Mouse (Mus musculus): ENCODE measurements around the gene Fxyd7. TPM values are rescaled to one million over a fixed set of nuclear protein-coding genes. Genes with fewer than 3 reads are reported as not detected.

The Fxyd7 gene
- 2.0 and 2.2 TPM in 2 replicates for polyA plus RNA-seq (2015; fragmentation: Nextera tagmentation; extraction: Ambion mirVana)

DNA sequence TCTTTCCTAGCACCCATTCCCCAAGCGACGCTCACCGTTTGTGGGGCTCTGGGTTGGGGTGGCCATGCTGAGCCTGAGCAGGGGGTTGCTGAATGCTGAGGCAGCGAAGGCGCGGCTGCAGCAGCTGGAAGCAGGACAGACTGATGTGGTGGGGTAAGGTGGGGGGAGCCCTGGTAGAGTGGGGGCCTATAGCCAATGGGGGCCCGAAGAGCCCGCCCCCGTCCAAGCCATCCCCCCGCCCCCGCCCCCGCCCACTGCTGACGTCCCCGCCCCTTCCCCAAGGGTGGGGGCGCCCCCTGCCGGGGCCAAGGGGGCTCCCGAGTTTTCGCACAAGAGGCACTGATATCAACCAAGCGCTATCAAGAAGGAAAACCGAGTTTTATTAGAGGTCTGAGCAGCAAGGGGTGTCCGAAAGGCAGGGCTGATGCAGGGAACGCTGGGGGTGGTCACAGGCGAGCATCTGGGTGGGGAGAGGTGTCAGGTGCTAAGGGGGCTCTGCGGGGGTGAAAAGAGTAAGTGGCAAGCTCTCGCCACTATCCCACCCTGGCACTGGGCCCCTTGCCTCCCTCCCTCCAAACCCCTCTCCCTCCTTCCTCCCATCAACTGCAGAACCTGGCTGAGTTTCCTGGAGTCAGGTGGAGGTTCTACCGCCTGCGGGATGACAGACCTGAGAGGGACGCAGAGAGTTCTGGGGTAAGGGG lies at the start of gene Fxyd7:
Fxyd7 (minus strand) TSS at position 147 of the 701 bp plus-strand sequence.

DNA sequence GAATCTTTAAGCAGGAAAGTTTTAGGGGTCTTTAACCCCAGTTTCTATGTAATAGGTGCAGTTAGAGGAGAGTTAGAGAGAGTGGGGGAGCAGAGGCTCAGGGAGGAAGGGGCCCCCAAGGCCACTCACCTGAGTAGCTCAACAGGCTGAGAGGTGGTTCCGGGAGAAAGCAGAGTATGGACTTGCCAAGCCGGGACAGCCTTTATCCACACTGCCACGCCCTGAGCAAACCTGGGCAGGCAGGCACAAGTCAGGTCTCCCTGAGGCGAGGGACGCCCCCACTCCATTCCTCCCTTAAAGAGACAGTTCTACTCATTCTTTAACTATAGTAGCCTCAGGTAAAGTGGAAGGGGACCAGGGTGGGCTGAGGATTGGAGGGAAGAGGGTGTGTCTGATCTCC lies 25.2 kb upstream of the Fxyd7 start, which contains the start of gene Fxyd3:
Fxyd3 (minus strand) TSS at position 213 of the 400 bp plus-strand sequence.

GRCm38 (mm10) chr7:31059108-31059507 lies 7.8 kb upstream of the Fxyd7 start, which contains the start of gene Lgi4:
TSS of gene Lgi4 (plus strand) at chr7:31059342.

GRCm38 (mm10) chr7:31057071-31057470 lies 5.8 kb upstream of the Fxyd7 start, which contains the start of gene Fxyd1:
TSS of gene Fxyd1 (minus strand) at chr7:31057199.

DNA sequence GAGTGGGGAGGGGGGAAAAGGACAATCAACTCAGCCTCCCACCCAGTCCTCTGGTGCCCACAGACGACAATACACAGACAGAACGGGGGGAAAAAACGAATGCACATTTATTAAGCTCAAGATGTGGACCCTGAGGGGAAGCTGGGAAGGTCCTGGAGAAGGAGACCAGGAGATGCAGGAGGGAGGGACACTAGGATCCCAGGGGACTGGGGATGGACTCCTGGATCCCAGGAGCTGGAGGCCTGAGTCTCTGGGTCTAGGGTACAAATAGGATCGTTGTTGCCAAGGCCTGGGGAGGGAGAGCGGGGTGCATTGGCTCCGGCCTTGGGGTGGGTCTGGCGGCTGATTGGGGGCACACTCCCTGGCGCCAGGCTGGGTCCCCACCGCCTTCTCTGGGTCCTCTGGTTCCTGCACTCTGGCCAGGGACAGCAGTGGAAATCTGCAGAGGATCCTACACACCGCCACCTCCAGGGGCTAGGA lies 8.8 kb downstream of the Fxyd7 start, which contains the start of gene Fxyd5:
Fxyd5 (minus strand) TSS at position 51 of the 480 bp plus-strand sequence.

Small RNAs within 50 kb of the gene (microRNA-seq; reads per million reads assigned to microRNA genes)
- gene Mir7050, result not detected

Other genes starting within 250 kb of the Fxyd7 start
- not detected in 2 replicates for gene Ffar2, start 227.7 kb downstream of the Fxyd7 start, polyA plus RNA-seq (2015; fragmentation: Nextera tagmentation; extraction: Ambion mirVana)
- gene Ffar3, start 195.3 kb downstream of the Fxyd7 start, polyA plus RNA-seq (2015; fragmentation: Nextera tagmentation; extraction: Ambion mirVana), result not detected in 2 replicates
- gene Ffar1, start 189.9 kb downstream of the Fxyd7 start, polyA plus RNA-seq (2015; fragmentation: Nextera tagmentation; extraction: Ambion mirVana), result not detected in 2 replicates
- gene Cd22, start 171.1 kb downstream of the Fxyd7 start, polyA plus RNA-seq (2015; fragmentation: Nextera tagmentation; extraction: Ambion mirVana), result 0.11 TPM in 1 of 2 replicates, not detected in the other
- gene Mag, start 136.6 kb downstream of the Fxyd7 start, polyA plus RNA-seq (2015; fragmentation: Nextera tagmentation; extraction: Ambion mirVana), result 0.31 and 0.47 TPM in 2 replicates
- not detected in 2 replicates for gene Hamp2, start 126.8 kb downstream of the Fxyd7 start, polyA plus RNA-seq (2015; fragmentation: Nextera tagmentation; extraction: Ambion mirVana)
- gene Hamp, start 107.4 kb downstream of the Fxyd7 start, polyA plus RNA-seq (2015; fragmentation: Nextera tagmentation; extraction: Ambion mirVana), result not detected in 2 replicates
- gene Usf2, start 94.7 kb downstream of the Fxyd7 start, polyA plus RNA-seq (2015; fragmentation: Nextera tagmentation; extraction: Ambion mirVana), result 10.2 and 11.0 TPM in 2 replicates
- 43.7 and 44.9 TPM in 2 replicates for gene Lsr, start 78.0 kb downstream of the Fxyd7 start, polyA plus RNA-seq (2015; fragmentation: Nextera tagmentation; extraction: Ambion mirVana)
- gene Fam187b, start 77.7 kb downstream of the Fxyd7 start, polyA plus RNA-seq (2015; fragmentation: Nextera tagmentation; extraction: Ambion mirVana), result 4.2 and 4.5 TPM in 2 replicates
- gene Fxyd5, start 9.0 kb downstream of the Fxyd7 start, polyA plus RNA-seq (2015; fragmentation: Nextera tagmentation; extraction: Ambion mirVana), result 78.3 and 150 TPM in 2 replicates
- gene Fxyd1, start 5.7 kb upstream of the Fxyd7 start, polyA plus RNA-seq (2015; fragmentation: Nextera tagmentation; extraction: Ambion mirVana), result 610 and 619 TPM in 2 replicates
- 0.72 and 1.1 TPM in 2 replicates for gene Lgi4, start 7.9 kb upstream of the Fxyd7 start, polyA plus RNA-seq (2015; fragmentation: Nextera tagmentation; extraction: Ambion mirVana)
- 300 and 316 TPM in 2 replicates for gene Fxyd3, start 25.2 kb upstream of the Fxyd7 start, polyA plus RNA-seq (2015; fragmentation: Nextera tagmentation; extraction: Ambion mirVana)
- 0.76 and 1.3 TPM in 2 replicates for gene Hpn, start 63.8 kb upstream of the Fxyd7 start, polyA plus RNA-seq (2015; fragmentation: Nextera tagmentation; extraction: Ambion mirVana)
- gene Scn1b, start 75.5 kb upstream of the Fxyd7 start, polyA plus RNA-seq (2015; fragmentation: Nextera tagmentation; extraction: Ambion mirVana), result 9.4 and 10.4 TPM in 2 replicates
- gene Gramd1a, start 104.4 kb upstream of the Fxyd7 start, polyA plus RNA-seq (2015; fragmentation: Nextera tagmentation; extraction: Ambion mirVana), result 30.1 and 32.6 TPM in 2 replicates
- not detected in 2 replicates for gene Scgb2b2, start 239.0 kb upstream of the Fxyd7 start, polyA plus RNA-seq (2015; fragmentation: Nextera tagmentation; extraction: Ambion mirVana)
- gene Scgb1b2, start 240.4 kb upstream of the Fxyd7 start, polyA plus RNA-seq (2015; fragmentation: Nextera tagmentation; extraction: Ambion mirVana), result not detected in 2 replicates

Measured in urinary bladder, postnatal 0 days (tissue).